Mouse (Mus musculus) C2C12 (cell line): Measurements from ENCODE around the gene 3110082J24Rik.

Source experiments
- CEBPB ChIP-seq: IDR thresholded peaks from one replicate; pipeline ENCODE4 v1.6.1; 2011; ENCODE audit warnings: low read depth, mild to moderate bottlenecking, control low read depth, moderate library complexity
- CTCF ChIP-seq: IDR thresholded peaks from one replicate; pipeline ENCODE4 v1.5.1; 2011; ENCODE audit not compliant: control insufficient read depth, insufficient read depth, insufficient read length
- USF1 ChIP-seq: IDR thresholded peaks from one replicate; pipeline ENCODE4 v1.6.1; 2011; ENCODE audit warnings: low read depth, mild to moderate bottlenecking, control low read depth, moderate library complexity

DNA sequence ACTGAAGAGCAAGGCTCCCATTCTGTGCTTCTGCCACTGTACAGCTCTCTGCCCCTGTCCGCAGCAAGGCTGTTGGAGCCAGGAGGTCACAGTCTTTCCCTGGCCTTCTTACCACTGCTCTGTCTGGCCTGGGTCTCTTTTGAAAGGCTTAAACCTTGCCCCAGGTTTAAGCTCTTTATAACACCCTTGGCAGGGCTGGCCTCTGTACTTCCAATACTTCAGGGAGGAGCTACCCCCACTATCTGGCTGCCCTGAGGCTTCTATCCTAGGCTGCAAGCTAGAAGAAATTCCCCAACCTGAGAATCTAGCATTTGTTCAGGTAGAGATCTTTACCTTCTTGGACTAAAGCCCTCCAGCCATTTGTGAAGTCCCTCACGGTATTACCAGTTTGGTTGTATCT is 4.0 kb upstream of the 3110082J24Rik start:
- TF ChIP-seq CTCF (no peak), CEBPB (no peak), USF1 (no peak)
